10 mouse cellular contexts compared by ENCODE assay signal in the genomic region with DNA sequence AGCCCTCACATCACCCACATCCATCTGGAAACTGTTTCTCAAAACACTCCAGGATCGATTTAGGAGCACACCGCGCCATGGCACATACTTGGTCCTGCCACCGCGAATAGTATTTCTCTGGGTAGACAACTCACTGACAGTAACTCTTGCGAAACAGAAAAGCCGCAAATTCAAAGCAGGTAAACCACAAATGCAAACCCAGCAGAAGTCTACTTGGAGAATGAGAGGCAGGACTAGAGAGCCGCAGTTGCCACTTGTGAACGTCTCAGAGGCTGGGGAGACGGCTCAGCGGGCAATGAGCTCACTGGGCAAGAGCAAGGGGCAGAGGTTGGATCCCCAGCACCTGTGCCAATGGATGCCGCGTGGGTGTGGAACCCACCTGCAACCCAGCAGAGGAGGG. TPM values are rescaled to one million over a fixed set of nuclear protein-coding genes. Genes with fewer than 3 reads are reported as not detected.
A peak's percentile ranks its signal among the peaks of the same experiment; 100 is the strongest.
DNase-seq lines count a peak whose midpoint lies in the region; ATAC-seq and TF ChIP-seq lines count a peak whose summit lies in the region.
"Had no signal": no experiment of that assay in that cellular context is flagged by ENCODE, and none has a peak within 500 bp of the region (broad histone marks: within the 10 kb centered on the region; RNA-seq: fewer than 3 reads in every experiment).

No protein-coding gene starts in this region.

- H3K27me3 ChIP-seq in G1E (ENCODE audit: insufficient read depth, low read length) = no peaks in the 10 kb centered on the region
- H3K27me3 ChIP-seq in liver, embryonic 14.5 days (ENCODE audit: control insufficient read depth, insufficient read depth, low read length) = no peaks in the 10 kb centered on the region; the same call in 1 of the 2 replicates
- H3K27me3 ChIP-seq: embryonic facial prominence, embryonic 12.5 days had no signal

- no peak overlapping the region for H3K27ac ChIP-seq in liver, embryonic 14.5 days
- H3K27ac ChIP-seq: embryonic facial prominence, embryonic 12.5 days; heart, embryonic 10.5 days had no signal

- H3K9me3 ChIP-seq in G1E (replicated peaks) = no peaks in the 10 kb centered on the region
- H3K9me3 ChIP-seq in liver, embryonic 14.5 days (ENCODE audit: control insufficient read depth, low read length) = no peaks in the 10 kb centered on the region
- H3K9me3 ChIP-seq: embryonic facial prominence, embryonic 12.5 days; heart, embryonic 10.5 days had no signal

- H3K4me2 ChIP-seq in liver, embryonic 14.5 days (ENCODE audit: low read depth) = peak overlapping the region; percentile 58
- H3K4me2 ChIP-seq: embryonic facial prominence, embryonic 12.5 days had no signal

- no peak overlapping the region for H3K9ac ChIP-seq in liver, embryonic 14.5 days (replicated peaks)
- H3K9ac ChIP-seq: embryonic facial prominence, embryonic 12.5 days had no signal

- peak; percentile 24; the same call in 1 of the 2 replicates for ATAC-seq in G1E (ENCODE audit: extremely low read depth, insufficient number of reproducible peaks, low FRiP score, poor library complexity, severe bottlenecking)
- no peak for ATAC-seq in liver, embryonic 14.5 days (ENCODE audit: insufficient read depth)

- H3K36me3 ChIP-seq in G1E (replicated peaks) = peaks cover 26% of the 10 kb centered on the region
- no peaks in the 10 kb centered on the region for H3K36me3 ChIP-seq in liver, embryonic 14.5 days (replicated peaks; ENCODE audit: control insufficient read depth, insufficient read depth, low read depth)
- H3K36me3 ChIP-seq: embryonic facial prominence, embryonic 12.5 days; heart, embryonic 10.5 days had no signal

- WGBS in liver, embryonic 14.5 days (ENCODE audit: insufficient replicate concordance) = 12% methylated on average over 13 of the region's 13 CpGs

- no peak for TF ChIP-seq EP300 in liver, embryonic 14.5 days (IDR thresholded peaks at IDR 0.05; ENCODE audit: low read depth)

- H3K4me3 ChIP-seq in G1E (ENCODE audit: low read depth, low read length) = peak overlapping the region; percentile 61; the same call in 1 of the 2 replicates
- no peak overlapping the region for H3K4me3 ChIP-seq in liver, embryonic 14.5 days (ENCODE audit: insufficient read depth in 1 of 2, low read depth in 2 of 2, low read length in 2 of 2)
- H3K4me3 ChIP-seq: embryonic facial prominence, embryonic 12.5 days had no signal

- peak; percentile 20 for DNase-seq in kidney, adult 9 months
- DNase-seq in kidney, postnatal 4 days = no peak
- no peak for DNase-seq in G1E (ENCODE audit: low spot score)
- no peak for DNase-seq in liver, embryonic 14.5 days (ENCODE audit: low read depth in 3 of 3, low spot score in 3 of 3)
- peak; percentile 32 to 68 for DNase-seq in spleen, postnatal 4 days (ENCODE audit: low spot score in 2 of 2)
- DNase-seq in retina, embryonic 14.5 days (ENCODE audit: low spot score) = no peak
- DNase-seq in left cerebral cortex, adult 18-20 months (ENCODE audit: low spot score in 2 of 2) = no peak
- no peak for DNase-seq in frontal cortex, postnatal 36 days (ENCODE audit: low spot score in 2 of 2)

- H3K4me1 ChIP-seq in G1E (ENCODE audit: insufficient read depth, low read depth, low read length) = peaks cover 81% of the 10 kb centered on the region
- H3K4me1 ChIP-seq in liver, embryonic 14.5 days (replicated peaks; ENCODE audit: control insufficient read depth in 2 of 2, insufficient read depth in 2 of 2, low read length in 1 of 2) = peaks cover 11 to 37% of the 10 kb centered on the region in 2 experiments

- TF ChIP-seq CTCF in G1E (IDR thresholded peaks at IDR 0.05; ENCODE audit: low read depth, low read length) = no peak
- no peak for TF ChIP-seq CTCF in liver, embryonic 14.5 days (IDR thresholded peaks at IDR 0.05; ENCODE audit: low read depth)

RNA-seq across cellular contexts. Expression of gene Ston2, which starts 22.7 kb away (rescaled TPM):
- total RNA-seq in G1E (2014; fragmentation: Nextera tagmentation) = 110 TPM in 2 replicates
- 33.4 and 34.0 TPM in 2 replicates for total RNA-seq in G1E (2017)
- polyA plus RNA-seq in G1E (2012) = 69.8 and 74.5 TPM in 2 replicates
- 21.6 and 26.6 TPM in 2 replicates for polyA plus RNA-seq in liver, embryonic 14.5 days (2012; rRNA removed)
- polyA plus RNA-seq in liver, embryonic 14.5 days (2014; fragmentation: Nextera tagmentation; extraction: Ambion mirVana) = 15.4 and 16.9 TPM in 2 replicates
- 10 to 100 TPM; 18.0 to 18.8 TPM for total RNA-seq in left cerebral cortex, adult 18-20 months (2021)

Comparison
In these comparisons a context has a peak if more than half of its experiments do, and no peak if none do; other contexts are left out.
1. DNase-seq: peak in kidney, adult 9 months (single experiment) and spleen, postnatal 4 days (2 of 2); none in kidney, postnatal 4 days (0 of 2), G1E (single experiment), liver, embryonic 14.5 days (0 of 3), retina, embryonic 14.5 days (single experiment), left cerebral cortex, adult 18-20 months (0 of 2) and frontal cortex, postnatal 36 days (0 of 2).